Mouse (Mus musculus): ENCODE results near the gene Oscp1. TPM values are rescaled to one million over a fixed set of nuclear protein-coding genes. Genes with fewer than 3 reads are reported as not detected.
A peak's percentile ranks its signal among the peaks of the same experiment; 100 is the strongest.

Oscp1 gene
- polyA plus RNA-seq, 1 experiment from 2014 or later = 26.4 TPM

GRCm38 (mm10) chr4:126068842-126069241, 10.5 kb downstream of the Oscp1 start:
- Histone ChIP-seq H3K9ac (ENCODE audit: low read depth, low read length) (no peak overlapping the region), H3K9me3 (ENCODE audit: control insufficient read depth, low read length) (no peaks in the 10 kb centered on the region), H3K4me2 (replicated peaks; ENCODE audit: low read depth, low read length) (no peak overlapping the region), H3K36me3 (ENCODE audit: control insufficient read depth, insufficient read depth, low read length) (no peaks in the 10 kb centered on the region), H3K27ac (ENCODE audit: low read depth, low read length) (no peak overlapping the region), H3K4me3 (ENCODE audit: low read depth, low read length) (no peak overlapping the region), H3K4me1 (replicated peaks; ENCODE audit: control insufficient read depth, insufficient read depth, low read length) (no peaks in the 10 kb centered on the region), H3K27me3 (ENCODE audit: control insufficient read depth, insufficient read depth, low read length) (no peaks in the 10 kb centered on the region)
- WGBS = 89% methylated on average over 6 of the region's 6 CpGs
- no peak for DNase-seq (ENCODE audit: low spot score)
- no peak for ATAC-seq (ENCODE audit: low FRiP score)

GRCm38 (mm10) chr4:126077833-126078232, 19.5 kb downstream of the Oscp1 start:
- ATAC-seq (ENCODE audit: low FRiP score) (no peak), DNase-seq (ENCODE audit: low spot score) (no peak)
- Histone ChIP-seq H3K4me1 (replicated peaks; ENCODE audit: control insufficient read depth, insufficient read depth, low read length) (no peaks in the 10 kb centered on the region), H3K9me3 (ENCODE audit: control insufficient read depth, low read length) (no peaks in the 10 kb centered on the region), H3K36me3 (ENCODE audit: control insufficient read depth, insufficient read depth, low read length) (no peaks in the 10 kb centered on the region), H3K4me3 (ENCODE audit: low read depth, low read length) (no peak overlapping the region), H3K9ac (ENCODE audit: low read depth, low read length) (no peak overlapping the region), H3K27me3 (ENCODE audit: control insufficient read depth, insufficient read depth, low read length) (no peaks in the 10 kb centered on the region), H3K27ac (ENCODE audit: low read depth, low read length) (no peak overlapping the region), H3K4me2 (replicated peaks; ENCODE audit: low read depth, low read length) (no peak overlapping the region)
- 86% methylated on average over 6 of the region's 6 CpGs for WGBS

GRCm38 (mm10) chr4:126079266-126079665, 20.9 kb downstream of the Oscp1 start:
- no peak overlapping the region for H3K4me3 ChIP-seq (ENCODE audit: low read depth, low read length)
- H3K4me1 ChIP-seq (replicated peaks; ENCODE audit: control insufficient read depth, insufficient read depth, low read length) = no peaks in the 10 kb centered on the region
- H3K9ac ChIP-seq (ENCODE audit: low read depth, low read length) = no peak overlapping the region
- no peak overlapping the region for H3K27ac ChIP-seq (ENCODE audit: low read depth, low read length)
- H3K4me2 ChIP-seq (replicated peaks; ENCODE audit: low read depth, low read length) = no peak overlapping the region
- no peak for ATAC-seq (ENCODE audit: low FRiP score)
- no peaks in the 10 kb centered on the region for H3K36me3 ChIP-seq (ENCODE audit: control insufficient read depth, insufficient read depth, low read length)
- no peak for DNase-seq (ENCODE audit: low spot score)
- no peaks in the 10 kb centered on the region for H3K9me3 ChIP-seq (ENCODE audit: control insufficient read depth, low read length)
- H3K27me3 ChIP-seq (ENCODE audit: control insufficient read depth, insufficient read depth, low read length) = no peaks in the 10 kb centered on the region
- WGBS = 84% methylated on average over 4 of the region's 4 CpGs

GRCm38 (mm10) chr4:126081601-126082000, 23.2 kb downstream of the Oscp1 start:
- H3K9ac ChIP-seq (ENCODE audit: low read depth, low read length) = no peak overlapping the region
- H3K36me3 ChIP-seq (ENCODE audit: control insufficient read depth, insufficient read depth, low read length) = no peaks in the 10 kb centered on the region
- WGBS = 86% methylated on average over 1 of the region's 1 CpGs
- H3K27me3 ChIP-seq (ENCODE audit: control insufficient read depth, insufficient read depth, low read length) = no peaks in the 10 kb centered on the region
- H3K9me3 ChIP-seq (ENCODE audit: control insufficient read depth, low read length) = no peaks in the 10 kb centered on the region
- no peaks in the 10 kb centered on the region for H3K4me1 ChIP-seq (replicated peaks; ENCODE audit: control insufficient read depth, insufficient read depth, low read length)
- no peak overlapping the region for H3K4me2 ChIP-seq (replicated peaks; ENCODE audit: low read depth, low read length)
- no peak for DNase-seq (ENCODE audit: low spot score)
- ATAC-seq (ENCODE audit: low FRiP score) = no peak
- H3K27ac ChIP-seq (ENCODE audit: low read depth, low read length) = no peak overlapping the region
- no peak overlapping the region for H3K4me3 ChIP-seq (ENCODE audit: low read depth, low read length)

- Histone ChIP-seq H3K4me2 (replicated peaks; ENCODE audit: low read depth, low read length) (no peak overlapping the region), H3K27me3 (ENCODE audit: control insufficient read depth, insufficient read depth, low read length) (no peaks in the 10 kb centered on the region), H3K36me3 (ENCODE audit: control insufficient read depth, insufficient read depth, low read length) (no peaks in the 10 kb centered on the region), H3K27ac (ENCODE audit: low read depth, low read length) (no peak overlapping the region), H3K4me1 (replicated peaks; ENCODE audit: control insufficient read depth, insufficient read depth, low read length) (no peaks in the 10 kb centered on the region), H3K9me3 (ENCODE audit: control insufficient read depth, low read length) (no peaks in the 10 kb centered on the region), H3K4me3 (ENCODE audit: low read depth, low read length) (no peak overlapping the region), H3K9ac (ENCODE audit: low read depth, low read length) (no peak overlapping the region)
- DNase-seq (ENCODE audit: low spot score) = no peak
- 93% methylated on average over 9 of the region's 9 CpGs for WGBS
- no peak for ATAC-seq (ENCODE audit: low FRiP score)
Measured at GRCm38 (mm10) chr4:126083021-126083420, 24.7 kb downstream of the Oscp1 start.

GRCm38 (mm10) chr4:126084382-126084781, 26.0 kb downstream of the Oscp1 start:
- WGBS = 75% methylated on average over 8 of the region's 8 CpGs
- no peaks in the 10 kb centered on the region for H3K9me3 ChIP-seq (ENCODE audit: control insufficient read depth, low read length)
- H3K27me3 ChIP-seq (ENCODE audit: control insufficient read depth, insufficient read depth, low read length) = no peaks in the 10 kb centered on the region
- H3K27ac ChIP-seq (ENCODE audit: low read depth, low read length) = no peak overlapping the region
- no peak overlapping the region for H3K4me3 ChIP-seq (ENCODE audit: low read depth, low read length)
- no peaks in the 10 kb centered on the region for H3K36me3 ChIP-seq (ENCODE audit: control insufficient read depth, insufficient read depth, low read length)
- no peak overlapping the region for H3K4me2 ChIP-seq (replicated peaks; ENCODE audit: low read depth, low read length)
- no peak for DNase-seq (ENCODE audit: low spot score)
- no peak overlapping the region for H3K9ac ChIP-seq (ENCODE audit: low read depth, low read length)
- ATAC-seq (ENCODE audit: low FRiP score) = no peak
- H3K4me1 ChIP-seq (replicated peaks; ENCODE audit: control insufficient read depth, insufficient read depth, low read length) = no peaks in the 10 kb centered on the region

- no peak overlapping the region for H3K4me3 ChIP-seq (ENCODE audit: low read depth, low read length)
- no peaks in the 10 kb centered on the region for H3K4me1 ChIP-seq (replicated peaks; ENCODE audit: control insufficient read depth, insufficient read depth, low read length)
- DNase-seq (ENCODE audit: low spot score) (peak; percentile 91), ATAC-seq (ENCODE audit: low FRiP score) (peak; percentile 43; the same call in 1 of the 2 replicates)
- no peak overlapping the region for H3K27ac ChIP-seq (ENCODE audit: low read depth, low read length)
- H3K27me3 ChIP-seq (ENCODE audit: control insufficient read depth, insufficient read depth, low read length) = no peaks in the 10 kb centered on the region
- no peaks in the 10 kb centered on the region for H3K9me3 ChIP-seq (ENCODE audit: control insufficient read depth, low read length)
- no peak overlapping the region for H3K4me2 ChIP-seq (replicated peaks; ENCODE audit: low read depth, low read length)
- no peak overlapping the region for H3K9ac ChIP-seq (ENCODE audit: low read depth, low read length)
- 34% methylated on average over 7 of the region's 7 CpGs for WGBS
- no peaks in the 10 kb centered on the region for H3K36me3 ChIP-seq (ENCODE audit: control insufficient read depth, insufficient read depth, low read length)
Measured at GRCm38 (mm10) chr4:126085996-126086576, 27.7 kb downstream of the Oscp1 start.

GRCm38 (mm10) chr4:126090101-126090847, 31.9 kb downstream of the Oscp1 start:
- DNase-seq (ENCODE audit: low spot score) (no peak), ATAC-seq (ENCODE audit: low FRiP score) (no peak)
- Histone ChIP-seq H3K9ac (ENCODE audit: low read depth, low read length) (no peak overlapping the region), H3K36me3 (ENCODE audit: control insufficient read depth, insufficient read depth, low read length) (no peaks in the 10 kb centered on the region), H3K4me2 (replicated peaks; ENCODE audit: low read depth, low read length) (no peak overlapping the region), H3K4me3 (ENCODE audit: low read depth, low read length) (no peak overlapping the region), H3K9me3 (ENCODE audit: control insufficient read depth, low read length) (no peaks in the 10 kb centered on the region), H3K27me3 (ENCODE audit: control insufficient read depth, insufficient read depth, low read length) (no peaks in the 10 kb centered on the region), H3K27ac (ENCODE audit: low read depth, low read length) (no peak overlapping the region), H3K4me1 (replicated peaks; ENCODE audit: control insufficient read depth, insufficient read depth, low read length) (no peaks in the 10 kb centered on the region)
- 78% methylated on average over 7 of the region's 7 CpGs for WGBS

GRCm38 (mm10) chr4:126090848-126091124, 32.4 kb downstream of the Oscp1 start:
- DNase-seq (ENCODE audit: low spot score) (no peak), ATAC-seq (ENCODE audit: low FRiP score) (no peak)
- Histone ChIP-seq H3K4me1 (replicated peaks; ENCODE audit: control insufficient read depth, insufficient read depth, low read length) (no peaks in the 10 kb centered on the region), H3K9ac (ENCODE audit: low read depth, low read length) (no peak overlapping the region), H3K36me3 (ENCODE audit: control insufficient read depth, insufficient read depth, low read length) (no peaks in the 10 kb centered on the region), H3K9me3 (ENCODE audit: control insufficient read depth, low read length) (no peaks in the 10 kb centered on the region), H3K4me3 (ENCODE audit: low read depth, low read length) (no peak overlapping the region), H3K27ac (ENCODE audit: low read depth, low read length) (no peak overlapping the region), H3K4me2 (replicated peaks; ENCODE audit: low read depth, low read length) (no peak overlapping the region), H3K27me3 (ENCODE audit: control insufficient read depth, insufficient read depth, low read length) (no peaks in the 10 kb centered on the region)
- WGBS = 78% methylated on average over 4 of the region's 4 CpGs

Measured in hindbrain, embryonic 11.5 days (tissue).